Mouse (Mus musculus) c-Kit-positive CD71-positive TER-119-negative erythroid progenitor cells, embryonic 14.5 days (primary cell): ENCODE measurements around the gene Dbh.

Experiments
- DNase-seq: peaks from one replicate; pipeline ENCODE4 v3.0.0-alpha.2; 2013; ENCODE audit warnings: low read depth

Gene Dbh

DNA sequence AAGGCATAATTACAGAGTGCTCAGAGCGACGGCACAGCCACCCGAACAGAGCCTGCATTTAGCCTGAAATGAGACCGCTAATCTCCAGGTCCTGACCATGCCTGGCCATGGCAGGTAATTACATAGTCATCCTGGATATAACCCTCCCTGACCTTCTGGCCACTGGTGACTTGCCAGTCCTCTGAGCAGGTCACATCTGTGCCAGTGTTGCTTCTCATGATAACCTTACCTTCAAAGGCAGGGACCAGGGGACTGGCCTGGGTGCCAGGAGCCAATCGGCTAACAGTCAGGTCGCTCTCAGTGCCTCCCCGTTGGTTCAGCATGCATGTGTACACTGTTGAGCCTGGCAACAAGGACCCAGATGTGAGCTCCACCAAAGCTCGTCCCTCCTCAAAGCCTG, 53.5 kb downstream of the Dbh start:
- no peak for DNase-seq

DNA sequence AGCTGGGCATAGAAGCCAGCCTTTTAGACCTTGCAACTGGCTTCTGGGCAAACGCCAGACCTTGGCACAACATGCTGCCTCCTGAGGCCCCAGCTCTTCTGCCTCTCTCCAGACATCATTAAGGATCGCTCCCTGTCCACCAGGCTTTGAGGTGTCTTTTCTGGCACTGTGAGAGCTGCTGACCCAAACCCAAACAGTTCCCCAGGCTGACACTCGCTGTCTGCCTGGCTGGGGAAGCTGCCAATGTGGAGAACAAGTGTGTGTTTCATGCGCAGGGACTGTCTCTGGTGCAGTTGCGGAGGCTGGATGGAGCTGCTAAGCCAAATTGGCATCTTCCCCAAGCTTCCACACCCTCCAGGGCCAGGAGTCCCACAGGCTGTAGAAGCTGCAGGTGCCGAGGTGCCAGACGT, 58.0 kb downstream of the Dbh start:
- no peak for DNase-seq

DNA sequence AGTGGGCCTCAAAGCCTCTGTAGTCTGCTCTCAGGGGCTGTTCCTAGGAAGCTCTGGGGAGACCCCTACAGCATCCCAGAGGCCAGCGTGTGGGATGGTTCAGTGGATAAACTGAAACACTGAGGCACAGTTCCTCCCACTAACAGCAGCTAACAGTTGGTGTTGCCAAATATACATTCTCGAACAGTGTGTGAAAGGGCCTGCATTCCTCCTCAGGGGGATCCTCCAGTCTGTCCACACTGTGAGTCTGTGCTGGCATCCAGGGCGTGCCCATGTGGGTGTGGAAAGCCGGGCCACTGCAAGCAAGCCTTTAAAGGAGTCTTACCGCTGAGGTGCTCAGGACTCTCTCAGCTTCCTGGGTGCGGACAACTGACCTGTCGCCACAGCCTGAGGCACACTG, 61.5 kb downstream of the Dbh start:
- DNase-seq, result no peak

- DNase-seq, result no peak
Measured at GRCm38 (mm10) chr2:27228809-27229480, 63.9 kb downstream of the Dbh start.

DNA sequence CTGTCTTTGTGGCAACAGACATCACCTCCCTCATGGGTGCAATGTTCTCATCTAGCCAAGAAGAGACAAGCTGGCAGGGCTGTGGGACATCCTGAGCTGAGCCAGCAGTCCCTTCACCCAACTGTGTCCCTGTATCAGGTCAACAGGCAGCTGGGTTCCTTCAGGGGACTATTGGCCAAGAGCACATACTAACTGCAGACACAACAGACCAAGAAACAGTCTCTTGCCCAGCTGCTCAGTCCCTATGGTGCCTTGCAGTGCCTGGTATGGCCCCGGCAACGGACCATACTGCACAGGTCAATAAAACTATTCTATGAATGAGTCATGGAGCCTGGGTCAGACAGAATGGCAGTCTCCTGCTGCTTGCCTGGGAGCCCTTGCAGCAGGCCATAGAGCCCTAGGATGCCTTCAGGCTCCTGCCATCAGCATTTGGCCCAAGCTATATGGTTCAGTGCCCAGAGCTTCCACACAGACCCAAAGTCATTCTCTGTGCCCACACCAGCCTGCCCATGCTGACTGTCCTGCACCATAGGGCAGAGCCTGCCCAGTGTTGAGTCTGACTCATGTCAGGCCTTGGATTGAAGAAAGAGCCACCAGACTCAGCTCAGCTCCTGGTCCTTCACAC, 64.6 kb downstream of the Dbh start:
- no peak for DNase-seq

- no peak for DNase-seq
Measured at GRCm38 (mm10) chr2:27232376-27232775, 67.3 kb downstream of the Dbh start.
